Mouse (Mus musculus): Measurements from ENCODE around the gene Snrnp27.
A peak's percentile ranks its signal among the peaks of the same experiment; 100 is the strongest.

The Snrnp27 gene

GRCm38 (mm10) chr6:86683872-86684654 lies at the start of gene Snrnp27:
Gene Snrnp27, minus strand, starts transcription at chr6:86684522.
- DNase-seq = peak; percentile 91 to 93

DNA sequence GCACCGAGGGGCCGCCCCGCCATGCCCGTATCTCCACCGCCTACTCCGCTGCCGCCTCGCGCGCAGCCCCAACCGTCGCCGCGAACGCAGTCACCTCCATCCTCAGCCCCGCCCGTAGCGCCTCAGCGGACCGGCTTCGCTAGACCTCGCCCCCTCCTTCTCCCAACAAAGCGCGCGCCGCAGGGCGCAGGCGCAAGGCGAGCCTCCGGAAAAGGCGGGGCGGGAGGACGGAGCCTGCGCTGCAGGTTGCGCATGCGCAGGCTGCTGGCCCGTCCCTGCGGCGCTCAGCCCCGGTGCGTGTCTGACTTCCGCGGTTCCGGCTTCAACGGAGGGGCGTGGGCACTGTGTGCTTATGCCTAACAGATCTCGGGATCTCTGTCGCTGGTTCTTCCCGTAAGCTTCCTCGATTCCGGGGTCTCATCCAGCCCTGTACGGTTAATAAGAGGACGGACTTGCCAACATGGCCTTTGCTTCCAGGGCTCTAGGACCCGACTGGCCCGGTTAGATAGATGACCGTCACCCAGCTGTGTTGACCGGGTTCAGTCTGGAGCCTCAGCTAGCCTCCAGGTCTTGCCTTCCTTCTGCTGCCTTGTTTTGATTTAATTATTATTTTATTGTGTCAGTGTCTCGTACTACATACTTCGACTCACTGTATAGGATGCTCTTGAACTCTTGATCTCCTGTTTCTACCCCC lies 49.0 kb upstream of the Snrnp27 start, which contains the start of gene Gmcl1:
Gene Gmcl1, minus strand, starts transcription at position 201 of the 694 bp plus-strand sequence.
- DNase-seq = peak; percentile 90 to 91

GRCm38 (mm10) chr6:86732276-86733173 lies 48.2 kb upstream of the Snrnp27 start:
- peak in 1 of 2 experiments; percentile 24 for DNase-seq

DNA sequence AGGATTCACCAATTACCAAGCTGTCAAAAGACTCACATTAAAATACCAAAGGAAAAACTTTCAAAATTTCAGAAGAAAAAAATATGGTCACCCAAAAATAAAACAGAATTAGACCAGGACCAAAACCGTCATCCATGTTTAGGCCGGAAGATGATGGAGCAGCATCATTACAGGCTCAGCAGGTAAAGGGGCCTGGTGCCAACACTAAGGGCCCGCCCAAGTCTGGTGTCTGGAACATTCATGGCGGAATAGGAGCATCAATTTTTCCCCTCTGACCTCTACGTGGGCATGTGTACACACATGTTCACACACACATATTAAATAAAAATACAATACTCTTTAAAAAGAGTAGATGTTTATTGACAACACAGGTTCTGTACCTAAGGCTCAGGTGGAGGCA lies 44.4 kb upstream of the Snrnp27 start:
- DNase-seq = no peak

DNA sequence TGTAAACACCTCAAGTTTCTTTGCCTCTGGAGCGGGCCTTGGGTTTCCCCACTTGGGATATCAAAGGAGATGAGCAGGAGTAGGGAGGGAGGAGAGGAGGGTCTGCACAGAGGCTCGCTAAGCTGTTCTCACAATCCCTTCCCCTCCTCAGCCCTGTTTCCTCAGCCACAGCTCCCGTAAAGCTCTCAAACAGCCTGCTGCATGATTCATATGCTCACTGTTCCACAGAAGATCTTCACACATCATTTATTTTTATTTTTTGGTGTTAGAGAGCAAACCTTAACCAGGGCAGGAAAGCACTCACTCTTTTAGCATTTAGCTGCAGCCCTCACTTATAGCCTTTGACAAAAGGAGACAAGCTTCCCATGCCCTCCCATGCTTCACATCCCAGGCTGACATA lies 37.7 kb upstream of the Snrnp27 start:
- no peak for DNase-seq

GRCm38 (mm10) chr6:86708072-86708774 lies 23.9 kb upstream of the Snrnp27 start:
- no peak for DNase-seq

GRCm38 (mm10) chr6:86702577-86702976 lies 18.3 kb upstream of the Snrnp27 start:
- DNase-seq = no peak

DNA sequence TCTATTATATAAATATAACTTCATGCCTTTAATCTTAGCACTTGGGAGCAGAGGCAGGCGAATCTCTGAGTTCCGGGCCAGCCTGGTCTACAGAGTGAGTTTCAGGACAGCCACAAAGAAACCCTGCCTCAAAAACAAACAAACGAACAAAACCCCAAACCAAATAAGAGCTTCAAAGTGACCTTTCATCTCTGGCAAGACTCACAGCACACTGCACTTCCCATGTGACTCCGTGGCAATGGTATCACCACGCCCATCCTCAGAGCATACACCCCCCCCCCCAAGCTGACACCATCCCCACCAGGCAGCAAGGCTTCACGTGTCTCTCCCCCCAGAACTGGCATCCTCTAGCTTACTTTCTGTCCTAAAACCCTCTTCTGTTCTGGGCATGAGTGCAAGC lies 13.6 kb upstream of the Snrnp27 start:
- DNase-seq = no peak

DNA sequence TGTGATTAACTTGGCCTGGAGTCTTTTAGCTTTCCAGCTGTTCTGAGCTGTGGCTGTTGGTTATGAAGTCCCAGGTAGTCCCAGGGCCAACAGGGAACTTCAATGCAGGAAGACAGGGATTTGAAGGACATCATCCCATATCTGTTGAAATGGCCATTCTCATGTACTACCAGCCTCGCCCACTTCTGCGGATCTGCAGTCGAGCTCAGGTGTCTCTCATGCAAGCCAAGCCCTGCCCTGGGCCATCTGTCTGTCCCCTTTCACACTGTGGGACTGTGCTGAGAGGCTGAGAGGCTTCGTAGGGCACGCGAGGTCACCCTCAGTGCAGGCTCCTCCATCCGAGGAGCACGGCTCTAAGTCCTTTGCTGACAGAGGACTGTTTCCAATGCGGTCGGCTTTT lies 11.9 kb upstream of the Snrnp27 start:
- no peak for DNase-seq

GRCm38 (mm10) chr6:86694465-86694864 lies 10.1 kb upstream of the Snrnp27 start:
- DNase-seq = peak in 1 of 2 experiments; percentile 71

- DNase-seq = no peak
These were observed 5.3 kb upstream of the Snrnp27 start for GRCm38 (mm10) chr6:86689671-86690070.

DNA sequence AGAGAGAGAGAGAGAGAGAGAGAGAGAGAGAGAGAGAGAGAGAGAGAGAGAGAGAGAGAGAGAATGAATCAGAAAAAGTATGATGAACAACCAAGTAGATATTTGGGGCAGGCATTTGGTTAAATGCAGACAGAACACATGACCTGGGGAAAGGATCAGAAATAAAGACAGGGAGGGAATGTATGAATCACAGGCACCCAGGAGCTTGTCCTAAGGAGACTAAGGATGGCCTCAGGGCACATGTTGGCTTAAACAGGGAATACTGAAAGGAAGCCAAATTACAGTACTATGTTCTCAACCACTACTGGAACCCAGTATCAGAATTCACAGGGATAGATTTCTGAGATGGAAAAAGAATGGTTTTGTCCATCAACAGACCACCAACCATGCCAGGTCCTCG lies 2.6 kb upstream of the Snrnp27 start:
- DNase-seq = no peak

GRCm38 (mm10) chr6:86684655-86685011 lies 311 bp upstream of the Snrnp27 start:
- DNase-seq = no peak

- no peak for DNase-seq
These were observed 3.0 kb downstream of the Snrnp27 start for GRCm38 (mm10) chr6:86681289-86681688.

- DNase-seq = peak; percentile 68 to 76
These were observed 6.0 kb downstream of the Snrnp27 start for GRCm38 (mm10) chr6:86678341-86678740.

GRCm38 (mm10) chr6:86670873-86671272 lies 13.4 kb downstream of the Snrnp27 start:
- DNase-seq = peak; percentile 45 to 78

DNA sequence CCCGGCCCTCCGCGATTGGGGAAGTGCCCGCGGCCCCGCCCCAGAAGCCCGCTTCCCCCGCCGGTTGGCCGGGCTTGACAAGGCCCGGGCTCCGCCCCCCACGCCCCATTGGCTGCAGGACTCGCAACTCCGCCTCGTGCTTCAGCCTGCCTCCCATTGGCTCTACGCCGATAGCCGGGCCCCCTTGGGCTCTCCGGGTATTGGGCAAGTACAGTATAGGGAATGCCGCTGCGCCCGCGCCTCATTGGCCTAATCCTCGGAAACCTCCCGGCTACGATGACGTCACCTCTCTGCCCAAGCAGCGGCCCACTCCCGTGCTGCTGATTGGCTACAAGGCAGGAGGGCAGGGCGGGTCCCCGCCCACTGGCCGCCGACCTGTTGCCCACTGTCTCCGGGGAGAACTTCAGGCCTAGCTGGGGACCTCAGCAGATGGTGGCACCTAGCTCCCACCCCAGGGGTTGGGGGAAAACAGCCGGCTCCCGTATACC lies 15.0 kb downstream of the Snrnp27 start:
- DNase-seq = peak; percentile 100

DNA sequence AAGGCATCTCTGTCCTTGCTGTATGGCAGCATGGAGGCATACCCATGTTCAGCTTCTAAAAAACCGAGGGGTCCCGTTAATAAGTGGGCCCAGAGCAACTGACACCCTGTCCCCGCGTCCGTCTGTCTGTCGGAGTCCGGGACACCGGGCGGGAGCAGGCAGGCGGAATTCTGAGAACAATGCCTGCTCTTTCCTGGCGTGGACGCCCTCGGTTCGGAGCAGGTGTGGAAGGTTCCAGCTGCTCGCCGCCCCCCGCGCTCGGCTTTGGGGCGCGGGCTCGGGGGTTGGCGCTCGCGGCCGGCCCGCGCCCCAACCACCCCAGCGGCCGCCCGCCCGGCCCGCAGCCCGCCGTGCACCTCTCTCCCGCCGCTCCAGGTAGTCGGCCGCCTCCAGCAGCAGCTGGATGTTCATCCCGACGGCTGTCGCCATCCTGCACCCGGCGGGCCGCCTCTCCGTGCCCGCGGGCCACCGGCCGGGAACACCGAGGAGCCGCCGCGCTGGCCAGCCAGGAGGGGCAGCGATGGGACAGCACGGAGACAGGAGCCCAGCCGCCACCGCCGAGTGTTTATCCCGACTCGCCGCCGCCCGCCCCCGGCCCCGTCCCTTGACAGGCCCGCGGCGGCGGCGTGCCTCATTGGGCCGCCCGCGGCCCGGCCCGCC lies 15.6 kb downstream of the Snrnp27 start, which contains the start of gene Mxd1:
Gene Mxd1, minus strand, starts transcription at position 582 of the 660 bp plus-strand sequence.
- no peak for DNase-seq

GRCm38 (mm10) chr6:86667061-86667460 lies 17.3 kb downstream of the Snrnp27 start:
- no peak for DNase-seq

DNA sequence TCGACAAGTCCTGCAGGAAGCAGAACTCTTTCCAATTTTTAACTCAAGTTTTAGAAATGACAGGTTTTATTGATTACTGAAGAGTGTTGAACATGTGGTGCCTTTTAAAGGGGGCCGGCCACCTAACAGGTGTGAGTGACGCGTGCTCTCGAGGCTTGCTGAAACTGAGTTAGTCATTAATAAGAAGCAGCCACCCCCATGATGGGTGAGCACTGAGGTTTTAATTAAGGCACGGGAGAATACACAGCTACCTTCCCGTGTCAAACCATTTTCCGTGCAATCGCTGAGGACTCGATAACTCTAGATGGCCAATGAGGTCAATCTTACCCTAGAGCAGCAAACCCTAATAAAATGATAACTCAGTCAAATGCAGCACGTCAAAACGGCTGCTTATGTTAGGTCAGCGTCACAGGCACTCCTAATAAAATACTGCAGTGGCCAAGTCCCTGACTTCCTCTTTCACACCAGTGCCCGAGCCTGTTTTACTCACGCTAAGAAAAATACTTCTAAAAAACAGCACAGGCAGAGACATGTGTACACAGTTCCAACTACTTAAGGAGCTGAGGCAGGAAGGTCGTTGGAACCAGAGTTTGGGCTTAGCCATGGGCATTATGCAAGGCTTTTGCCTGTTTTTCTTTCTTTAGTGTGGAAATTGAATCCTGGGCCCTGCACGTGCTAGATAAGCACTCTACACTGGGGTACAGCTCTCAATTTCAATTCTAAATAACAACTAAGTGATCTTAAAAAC lies 18.6 kb downstream of the Snrnp27 start:
- peak in 1 of 2 experiments; percentile 45 for DNase-seq

- DNase-seq = no peak
These were observed 19.2 kb downstream of the Snrnp27 start for GRCm38 (mm10) chr6:86665076-86665475.

Measured in kidney, adult 8-10 months (tissue).